Mouse (Mus musculus) liver, postnatal 0 days (tissue): ENCODE data around the gene Olfm1.

Experiments used
- CTCF ChIP-seq: sonication (generic); IDR thresholded peaks from 2 replicates; pipeline ENCODE4 v1.5.1; 2016; ENCODE audit warnings: antibody characterized with exemption, low read depth
- EP300 ChIP-seq: IDR thresholded peaks from 2 replicates; pipeline ENCODE4 v1.6.1; 2016; ENCODE audit warnings: antibody characterized with exemption, low read depth, mild to moderate bottlenecking

DNA sequence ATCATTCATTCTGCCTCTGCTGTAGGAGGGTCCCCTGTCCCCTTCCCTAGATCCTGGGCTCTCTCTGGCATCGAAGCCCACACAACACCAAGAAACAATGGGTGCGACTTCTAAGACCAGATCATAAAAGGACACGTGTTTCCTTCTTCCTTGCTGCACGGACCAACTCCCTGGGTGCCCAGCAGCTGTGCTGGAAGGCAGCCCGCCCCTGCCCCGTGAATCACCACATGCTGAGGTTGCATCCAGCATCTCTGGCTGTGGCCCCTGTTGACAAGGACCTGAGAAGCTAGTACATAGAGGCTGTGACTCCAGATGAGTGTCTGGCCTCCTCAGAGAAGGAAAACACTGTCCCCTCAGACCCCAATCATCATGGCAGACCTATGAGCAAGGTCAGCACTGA is 20.8 kb upstream of the Olfm1 start:
- TF ChIP-seq CTCF (no peak), EP300 (no peak)
